Comparison of ENCODE assay signal across 26 mouse cellular contexts in genomic region chr14:32423946-32424345, GRCm38 (mm10). TPM values are rescaled to one million over a fixed set of nuclear protein-coding genes. Genes with fewer than 3 reads are reported as not detected.
DNase-seq lines count a peak whose midpoint lies in the region; ATAC-seq lines count a peak whose summit lies in the region.
"Had no signal": no experiment of that assay in that cellular context is flagged by ENCODE, and none has a peak within 500 bp of the region (broad histone marks: within the 10 kb centered on the region; RNA-seq: fewer than 3 reads in every experiment).

No protein-coding gene starts in this region.

- no peak overlapping the region for H3K27ac ChIP-seq in forebrain, embryonic 16.5 days (ENCODE audit: low read length)
- no peak overlapping the region for H3K27ac ChIP-seq in forebrain, embryonic 12.5 days
- H3K27ac ChIP-seq: embryonic facial prominence, embryonic 15.5 days; hindbrain, embryonic 10.5 days; hindbrain, postnatal 0 days; kidney, embryonic 15.5 days; left cerebral cortex, adult 2 months; liver, embryonic 12.5 days had no signal

- H3K4me1 ChIP-seq in forebrain, embryonic 16.5 days (replicated peaks; ENCODE audit: control insufficient read depth, insufficient read depth, low read length): no peaks in the 10 kb centered on the region; the same call in 1 of the 2 replicates
- peaks cover 2% of the 10 kb centered on the region; the same call in 1 of the 2 replicates for H3K4me1 ChIP-seq in forebrain, embryonic 12.5 days
- H3K4me1 ChIP-seq: embryonic facial prominence, embryonic 15.5 days; kidney, embryonic 15.5 days; liver, embryonic 12.5 days had no signal

- WGBS in forebrain, embryonic 16.5 days: 66% methylated on average over 7 of the region's 7 CpGs
- 87% methylated on average over 7 of the region's 7 CpGs for WGBS in forebrain, embryonic 12.5 days

- no peaks in the 10 kb centered on the region for H3K9me3 ChIP-seq in forebrain, embryonic 16.5 days (ENCODE audit: control insufficient read depth, low read length)
- H3K9me3 ChIP-seq in forebrain, embryonic 12.5 days: no peaks in the 10 kb centered on the region
- H3K9me3 ChIP-seq: embryonic facial prominence, embryonic 15.5 days; hindbrain, embryonic 10.5 days; kidney, embryonic 15.5 days; liver, embryonic 12.5 days had no signal

- ATAC-seq in forebrain, embryonic 16.5 days: peak; percentile 72
- ATAC-seq in forebrain, embryonic 12.5 days (ENCODE audit: low FRiP score): no peak
- ATAC-seq: hindbrain, postnatal 0 days; intestine, postnatal 0 days; liver, embryonic 12.5 days had no signal

- no peaks in the 10 kb centered on the region for H3K36me3 ChIP-seq in forebrain, embryonic 16.5 days (ENCODE audit: control insufficient read depth, insufficient read depth)
- no peaks in the 10 kb centered on the region for H3K36me3 ChIP-seq in forebrain, embryonic 12.5 days (replicated peaks)
- H3K36me3 ChIP-seq: embryonic facial prominence, embryonic 15.5 days; hindbrain, embryonic 10.5 days; kidney, embryonic 15.5 days; liver, embryonic 12.5 days had no signal

- H3K9ac ChIP-seq in forebrain, embryonic 16.5 days (replicated peaks; ENCODE audit: low read depth, low read length): no peak overlapping the region
- no peak overlapping the region for H3K9ac ChIP-seq in forebrain, embryonic 12.5 days
- H3K9ac ChIP-seq: embryonic facial prominence, embryonic 15.5 days; kidney, embryonic 15.5 days; liver, embryonic 12.5 days had no signal

- no peak overlapping the region for H3K4me2 ChIP-seq in forebrain, embryonic 16.5 days (ENCODE audit: low read length)
- H3K4me2 ChIP-seq in forebrain, embryonic 12.5 days: no peak overlapping the region
- H3K4me2 ChIP-seq: embryonic facial prominence, embryonic 15.5 days; kidney, embryonic 15.5 days; liver, embryonic 12.5 days had no signal

- peak; percentile 73 for DNase-seq in brain, adult 2 months (ENCODE audit: low read depth, low spot score)
- DNase-seq in cerebellum, adult 11-12 months: peak; percentile 75
- peak; percentile 59 to 76 for DNase-seq in cerebellum, postnatal 14 days
- no peak for DNase-seq in spleen, postnatal 36 days (ENCODE audit: low spot score in 2 of 2)
- DNase-seq in gastrocnemius, postnatal 25 days: no peak
- DNase-seq: adrenal gland, postnatal 25 days; gastrocnemius, postnatal 14 days; kidney, postnatal 4 days; layer of hippocampus, adult 9-11 months; left cerebral cortex, postnatal 4 days; lung, adult 2 months; lung, postnatal 4 days; thymus, adult 18-20 months; thymus, postnatal 4 days had no signal

- no peak overlapping the region for H3K4me3 ChIP-seq in forebrain, embryonic 16.5 days (replicated peaks; ENCODE audit: low read length)
- no peak overlapping the region for H3K4me3 ChIP-seq in forebrain, embryonic 12.5 days (replicated peaks)
- H3K4me3 ChIP-seq: embryonic facial prominence, embryonic 15.5 days; hindbrain, embryonic 10.5 days; kidney, embryonic 15.5 days; left cerebral cortex, adult 2 months; liver, embryonic 12.5 days had no signal

- H3K27me3 ChIP-seq in forebrain, embryonic 16.5 days (replicated peaks; ENCODE audit: control insufficient read depth, insufficient read depth, low read length): 0 out of 2 replicates have a peak, but pooled peaks cover 4% of the 10 kb centered on the region
- peaks cover 3% of the 10 kb centered on the region; the same call in 1 of the 2 replicates for H3K27me3 ChIP-seq in forebrain, embryonic 12.5 days

RNA-seq across cellular contexts. Expression of gene 1700024G13Rik, which starts 35.8 kb away (rescaled TPM):
- polyA plus RNA-seq in forebrain, embryonic 16.5 days (2015; fragmentation: Nextera tagmentation; extraction: Ambion mirVana): 0.68 and 0.70 TPM in 2 replicates
- not detected in 2 replicates for polyA plus RNA-seq in forebrain, embryonic 12.5 days (2016; fragmentation: Nextera tagmentation; extraction: Ambion mirVana)
- not detected for total RNA-seq in gastrocnemius, postnatal 25 days (2021)
- total RNA-seq: adrenal gland, postnatal 25 days; CH12.LX; gastrocnemius, postnatal 14 days; hindbrain, postnatal 0 days; left cerebral cortex, adult 2 months; left cerebral cortex, postnatal 4 days; MEL had no signal
- polyA plus RNA-seq: kidney, embryonic 15.5 days; liver, embryonic 12.5 days; neural tube, embryonic 11.5 days had no signal

RNA-seq across cellular contexts. Expression of gene Slc18a3, which starts 40.7 kb away (rescaled TPM):
- 1.6 and 2.6 TPM in 2 replicates for polyA plus RNA-seq in forebrain, embryonic 16.5 days (2015; fragmentation: Nextera tagmentation; extraction: Ambion mirVana)
- polyA plus RNA-seq in forebrain, embryonic 12.5 days (2016; fragmentation: Nextera tagmentation; extraction: Ambion mirVana): 0.13 and 0.50 TPM in 2 replicates
- total RNA-seq in gastrocnemius, postnatal 25 days (2021): not detected
- total RNA-seq: adrenal gland, postnatal 25 days; CH12.LX; gastrocnemius, postnatal 14 days; MEL had no signal

RNA-seq across cellular contexts. Expression of gene Chat, which starts 41.8 kb away (rescaled TPM):
- polyA plus RNA-seq in forebrain, embryonic 16.5 days (2015; fragmentation: Nextera tagmentation; extraction: Ambion mirVana): 0.09 and 0.77 TPM in 2 replicates
- polyA plus RNA-seq in forebrain, embryonic 12.5 days (2016; fragmentation: Nextera tagmentation; extraction: Ambion mirVana): 0.08 and 0.14 TPM in 2 replicates
- total RNA-seq in gastrocnemius, postnatal 25 days (2021): not detected
- total RNA-seq: adrenal gland, postnatal 25 days; CH12.LX; gastrocnemius, postnatal 14 days; MEL had no signal
- polyA plus RNA-seq: kidney, embryonic 15.5 days; liver, embryonic 12.5 days; lung, adult 2 months had no signal

Comparison
In these comparisons a context has a peak if more than half of its experiments do, and no peak if none do; other contexts are left out.
1. DNase-seq: peak in brain, adult 2 months (single experiment), cerebellum, adult 11-12 months (single experiment) and cerebellum, postnatal 14 days (2 of 2); none in spleen, postnatal 36 days (0 of 2) and gastrocnemius, postnatal 25 days (single experiment).